Mouse (Mus musculus): ENCODE results near the gene Zdhhc20. TPM values are rescaled to one million over a fixed set of nuclear protein-coding genes. Genes with fewer than 3 reads are reported as not detected.
"Not testable (repeated sequence)": the region's sequence is repeated elsewhere in the genome, so short reads cannot be mapped to it uniquely, and the experiment has no call there.

The Zdhhc20 gene
- polyA plus RNA-seq, 1 experiment from 2014 or later, result 66.8 TPM

DNA sequence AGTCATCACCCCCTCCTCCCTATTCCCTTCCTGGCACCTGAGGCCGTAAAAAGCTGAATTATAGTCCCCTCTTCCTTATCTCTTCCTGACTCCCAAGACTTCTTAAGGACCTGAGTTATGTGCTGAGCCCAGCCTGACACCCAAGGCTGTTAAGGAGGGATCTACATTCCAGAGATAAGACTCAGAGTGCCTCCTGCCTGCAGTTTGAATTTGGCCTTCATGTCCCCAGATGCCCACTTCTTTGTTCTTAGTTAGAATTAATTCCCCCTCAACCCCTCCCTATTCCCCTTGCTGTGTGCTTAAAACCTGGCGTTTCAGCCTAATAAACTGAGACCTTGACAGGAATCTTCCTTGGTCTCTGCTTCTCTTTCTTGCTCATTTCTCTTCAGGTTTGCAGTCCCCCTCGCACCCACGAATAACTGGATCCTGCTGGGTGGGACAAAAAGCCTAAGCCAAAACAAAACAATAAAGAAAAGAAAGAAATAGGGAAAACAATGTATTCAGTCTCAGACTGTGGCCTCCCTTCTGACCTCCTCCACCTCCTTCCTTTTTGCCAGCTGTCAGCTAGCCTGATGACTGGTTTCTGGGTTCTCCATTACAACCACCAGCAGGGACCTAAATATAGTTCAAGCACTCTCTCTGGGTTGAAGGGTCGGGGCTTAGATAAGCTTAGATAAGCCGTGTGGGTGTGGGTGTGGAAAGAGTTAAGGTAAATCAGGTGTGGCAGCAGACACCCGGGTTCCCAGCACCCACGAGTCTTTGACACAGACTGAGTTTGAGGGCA, 6.2 kb upstream of the Zdhhc20 start:
- H3K4me3 ChIP-seq (ENCODE audit: low read length); H3K27ac ChIP-seq (ENCODE audit: low read depth, low read length); ATAC-seq (ENCODE audit: low FRiP score, low TSS enrichment); H3K27me3 ChIP-seq (ENCODE audit: control insufficient read depth, insufficient read depth, low read length); H3K4me1 ChIP-seq (ENCODE audit: control insufficient read depth, insufficient read depth, low read length); H3K9ac ChIP-seq (ENCODE audit: low read depth, low read length); H3K36me3 ChIP-seq (ENCODE audit: control insufficient read depth, insufficient read depth, low read length); H3K9me3 ChIP-seq (ENCODE audit: control insufficient read depth, low read length); H3K4me2 ChIP-seq (replicated peaks; ENCODE audit: low read depth, low read length): not testable (repeated sequence)
- WGBS, result 73% methylated on average over 8 of the region's 8 CpGs

- ATAC-seq (ENCODE audit: low FRiP score, low TSS enrichment), result no peak
- Histone ChIP-seq H3K4me3 (ENCODE audit: low read length) (no peak overlapping the region), H3K27ac (ENCODE audit: low read depth, low read length) (no peak overlapping the region), H3K4me2 (replicated peaks; ENCODE audit: low read depth, low read length) (no peak overlapping the region), H3K9ac (ENCODE audit: low read depth, low read length) (no peak overlapping the region), H3K36me3 (ENCODE audit: control insufficient read depth, insufficient read depth, low read length) (no peaks in the 10 kb centered on the region), H3K4me1 (ENCODE audit: control insufficient read depth, insufficient read depth, low read length) (no peaks in the 10 kb centered on the region), H3K9me3 (ENCODE audit: control insufficient read depth, low read length) (no peaks in the 10 kb centered on the region), H3K27me3 (ENCODE audit: control insufficient read depth, insufficient read depth, low read length) (no peaks in the 10 kb centered on the region)
- 89% methylated on average over 2 of the region's 2 CpGs for WGBS
Measured at GRCm38 (mm10) chr14:57894346-57894745, 4.3 kb upstream of the Zdhhc20 start.

- Histone ChIP-seq H3K27ac (ENCODE audit: low read depth, low read length) (no peak overlapping the region), H3K4me3 (ENCODE audit: low read length) (no peak overlapping the region), H3K9me3 (ENCODE audit: control insufficient read depth, low read length) (no peaks in the 10 kb centered on the region), H3K36me3 (ENCODE audit: control insufficient read depth, insufficient read depth, low read length) (no peaks in the 10 kb centered on the region), H3K27me3 (ENCODE audit: control insufficient read depth, insufficient read depth, low read length) (no peaks in the 10 kb centered on the region), H3K4me1 (ENCODE audit: control insufficient read depth, insufficient read depth, low read length) (0 out of 2 replicates have a peak, but pooled peaks cover 3% of the 10 kb centered on the region), H3K4me2 (replicated peaks; ENCODE audit: low read depth, low read length) (no peak overlapping the region), H3K9ac (ENCODE audit: low read depth, low read length) (no peak overlapping the region)
- no peak for ATAC-seq (ENCODE audit: low FRiP score, low TSS enrichment)
- 88% methylated on average over 1 of the region's 1 CpGs for WGBS
Measured at GRCm38 (mm10) chr14:57892961-57893360, 2.9 kb upstream of the Zdhhc20 start.

GRCm38 (mm10) chr14:57889541-57890010, 500 bp downstream of the Zdhhc20 start:
- WGBS, result under 1% methylated on average over 33 of the region's 37 CpGs

DNA sequence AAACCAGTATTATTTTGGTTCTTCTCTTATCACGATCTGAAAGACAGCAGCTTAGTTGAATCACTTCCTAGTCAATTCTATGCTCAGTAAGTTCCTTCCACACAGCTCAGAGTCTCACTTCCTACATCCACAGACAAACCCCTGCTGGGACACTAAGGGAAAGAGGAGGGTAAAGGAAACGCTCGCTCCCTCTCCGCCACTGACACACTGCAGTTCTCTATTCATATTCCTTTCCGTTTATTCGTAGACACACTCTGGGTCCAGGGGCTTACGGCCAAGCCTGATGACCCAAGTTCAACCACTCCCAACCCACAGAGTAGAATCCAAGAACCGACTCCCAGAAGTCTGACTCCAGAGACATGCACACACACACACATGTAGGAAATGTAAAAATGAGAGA, 2.9 kb downstream of the Zdhhc20 start:
- H3K4me3 ChIP-seq (ENCODE audit: low read length), result no peak overlapping the region
- ATAC-seq (ENCODE audit: low FRiP score, low TSS enrichment), result no peak
- no peaks in the 10 kb centered on the region for H3K36me3 ChIP-seq (ENCODE audit: control insufficient read depth, insufficient read depth, low read length)
- no peak overlapping the region for H3K9ac ChIP-seq (ENCODE audit: low read depth, low read length)
- H3K4me1 ChIP-seq (ENCODE audit: control insufficient read depth, insufficient read depth, low read length), result peaks cover 11% of the 10 kb centered on the region; the same call in 1 of the 2 replicates
- H3K9me3 ChIP-seq (ENCODE audit: control insufficient read depth, low read length), result no peaks in the 10 kb centered on the region
- no peaks in the 10 kb centered on the region for H3K27me3 ChIP-seq (ENCODE audit: control insufficient read depth, insufficient read depth, low read length)
- H3K4me2 ChIP-seq (replicated peaks; ENCODE audit: low read depth, low read length), result no peak overlapping the region
- 74% methylated on average over 8 of the region's 8 CpGs for WGBS
- H3K27ac ChIP-seq (ENCODE audit: low read depth, low read length), result no peak overlapping the region

More at GRCm38 (mm10) chr14:57889541-57890010, 500 bp downstream of the Zdhhc20 start:
- Histone ChIP-seq H3K36me3 (ENCODE audit: control insufficient read depth, insufficient read depth, low read length) (no peaks in the 10 kb centered on the region), H3K9me3 (ENCODE audit: control insufficient read depth, low read length) (no peaks in the 10 kb centered on the region), H3K4me1 (ENCODE audit: control insufficient read depth, insufficient read depth, low read length) (0 out of 2 replicates have a peak, but pooled peaks cover 4% of the 10 kb centered on the region), H3K4me3 (ENCODE audit: low read length) (peak overlapping the region; percentile 79), H3K27ac (ENCODE audit: low read depth, low read length) (peak overlapping the region; percentile 89), H3K4me2 (replicated peaks; ENCODE audit: low read depth, low read length) (peak overlapping the region; percentile 58), H3K27me3 (ENCODE audit: control insufficient read depth, insufficient read depth, low read length) (no peaks in the 10 kb centered on the region), H3K9ac (ENCODE audit: low read depth, low read length) (peak overlapping the region; percentile 92)
- peak; percentile 7; the same call in 1 of the 2 replicates for ATAC-seq (ENCODE audit: low FRiP score, low TSS enrichment)

DNA sequence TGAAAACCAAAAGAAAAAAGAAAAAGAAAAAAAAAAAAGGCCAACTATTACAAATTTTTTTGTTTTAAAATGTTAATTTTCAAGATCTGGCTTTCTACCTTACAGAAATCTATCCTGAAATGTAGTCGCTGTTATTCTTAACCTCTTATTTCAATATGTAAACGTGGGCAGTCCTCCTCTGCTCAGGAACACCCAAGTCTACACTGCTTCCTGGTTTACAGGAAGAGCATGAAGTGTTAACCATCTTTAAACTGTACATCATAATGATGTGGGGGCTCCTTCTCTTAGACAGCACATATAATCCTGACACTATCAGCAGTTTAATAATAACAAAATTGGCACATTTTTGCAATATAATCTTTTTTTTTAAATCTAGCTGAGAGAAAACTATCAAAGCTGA, 4.0 kb downstream of the Zdhhc20 start:
- Histone ChIP-seq H3K27me3 (ENCODE audit: control insufficient read depth, insufficient read depth, low read length) (no peaks in the 10 kb centered on the region), H3K9ac (ENCODE audit: low read depth, low read length) (no peak overlapping the region), H3K9me3 (ENCODE audit: control insufficient read depth, low read length) (no peaks in the 10 kb centered on the region), H3K4me2 (replicated peaks; ENCODE audit: low read depth, low read length) (no peak overlapping the region), H3K36me3 (ENCODE audit: control insufficient read depth, insufficient read depth, low read length) (no peaks in the 10 kb centered on the region), H3K4me1 (ENCODE audit: control insufficient read depth, insufficient read depth, low read length) (peaks cover 13% of the 10 kb centered on the region; the same call in 1 of the 2 replicates), H3K4me3 (ENCODE audit: low read length) (no peak overlapping the region), H3K27ac (ENCODE audit: low read depth, low read length) (no peak overlapping the region)
- no peak for ATAC-seq (ENCODE audit: low FRiP score, low TSS enrichment)
- 94% methylated on average over 2 of the region's 2 CpGs for WGBS

DNA sequence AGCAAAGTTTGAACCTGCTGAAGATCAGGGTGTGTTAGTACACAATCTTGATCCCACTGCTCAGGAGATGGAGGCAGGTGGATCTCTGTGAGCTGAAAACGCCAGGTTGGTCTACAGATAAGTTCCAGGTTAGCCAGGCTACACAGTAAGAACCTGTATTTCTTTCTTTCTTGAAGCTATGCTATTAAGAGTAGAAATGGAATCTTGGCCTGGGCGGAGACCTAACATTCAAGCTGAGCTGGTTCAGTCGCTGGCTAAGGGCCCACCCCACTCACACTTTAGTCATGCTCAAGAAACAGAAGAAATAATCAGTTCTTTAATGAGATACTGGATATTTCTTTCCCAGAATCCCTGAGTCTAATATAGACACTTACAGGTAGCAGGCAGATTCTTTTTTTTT, 6.7 kb downstream of the Zdhhc20 start:
- ATAC-seq (ENCODE audit: low FRiP score, low TSS enrichment), result no peak
- Histone ChIP-seq H3K4me1 (ENCODE audit: control insufficient read depth, insufficient read depth, low read length) (peaks cover 13% of the 10 kb centered on the region; the same call in 1 of the 2 replicates), H3K9ac (ENCODE audit: low read depth, low read length) (no peak overlapping the region), H3K27ac (ENCODE audit: low read depth, low read length) (no peak overlapping the region), H3K36me3 (ENCODE audit: control insufficient read depth, insufficient read depth, low read length) (no peaks in the 10 kb centered on the region), H3K27me3 (ENCODE audit: control insufficient read depth, insufficient read depth, low read length) (no peaks in the 10 kb centered on the region), H3K9me3 (ENCODE audit: control insufficient read depth, low read length) (no peaks in the 10 kb centered on the region), H3K4me2 (replicated peaks; ENCODE audit: low read depth, low read length) (no peak overlapping the region), H3K4me3 (ENCODE audit: low read length) (no peak overlapping the region)
- 82% methylated on average over 3 of the region's 3 CpGs for WGBS

- Histone ChIP-seq H3K4me3 (ENCODE audit: low read length) (no peak overlapping the region), H3K9me3 (ENCODE audit: control insufficient read depth, low read length) (no peaks in the 10 kb centered on the region), H3K9ac (ENCODE audit: low read depth, low read length) (no peak overlapping the region), H3K4me2 (replicated peaks; ENCODE audit: low read depth, low read length) (no peak overlapping the region), H3K27me3 (ENCODE audit: control insufficient read depth, insufficient read depth, low read length) (no peaks in the 10 kb centered on the region), H3K36me3 (ENCODE audit: control insufficient read depth, insufficient read depth, low read length) (no peaks in the 10 kb centered on the region), H3K4me1 (ENCODE audit: control insufficient read depth, insufficient read depth, low read length) (peaks cover 9% of the 10 kb centered on the region; the same call in 1 of the 2 replicates), H3K27ac (ENCODE audit: low read depth, low read length) (no peak overlapping the region; the same call in 1 of the 2 replicates)
- WGBS, result 52% methylated on average over 4 of the region's 4 CpGs
- ATAC-seq (ENCODE audit: low FRiP score, low TSS enrichment), result no peak
Measured at GRCm38 (mm10) chr14:57882720-57883119, 7.4 kb downstream of the Zdhhc20 start.

DNA sequence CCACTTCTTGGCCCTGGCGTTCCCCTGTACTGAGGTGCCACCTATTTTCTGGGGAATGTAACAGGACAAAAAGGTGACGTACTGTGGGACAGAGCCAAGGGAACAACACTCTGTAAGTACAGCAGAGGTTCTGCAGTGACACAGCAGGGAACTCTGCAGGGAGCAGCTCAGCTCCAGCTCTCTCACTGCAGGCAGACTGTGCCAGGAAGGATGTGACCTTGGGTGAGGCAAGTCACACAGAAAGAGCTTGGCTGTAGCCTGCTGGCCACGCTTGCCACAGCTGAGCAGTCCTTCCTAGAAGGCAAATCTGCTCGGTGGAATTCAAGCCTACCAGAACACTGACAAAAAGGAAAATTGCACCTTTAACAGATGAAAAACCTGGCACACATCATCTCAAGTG, 8.3 kb downstream of the Zdhhc20 start:
- WGBS, result 56% methylated on average over 4 of the region's 4 CpGs
- no peaks in the 10 kb centered on the region for H3K36me3 ChIP-seq (ENCODE audit: control insufficient read depth, insufficient read depth, low read length)
- no peak overlapping the region for H3K4me3 ChIP-seq (ENCODE audit: low read length)
- no peak overlapping the region for H3K4me2 ChIP-seq (replicated peaks; ENCODE audit: low read depth, low read length)
- no peak for ATAC-seq (ENCODE audit: low FRiP score, low TSS enrichment)
- H3K9ac ChIP-seq (ENCODE audit: low read depth, low read length), result no peak overlapping the region
- peak overlapping the region; percentile 42; the same call in 1 of the 2 replicates for H3K27ac ChIP-seq (ENCODE audit: low read depth, low read length)
- no peaks in the 10 kb centered on the region for H3K9me3 ChIP-seq (ENCODE audit: control insufficient read depth, low read length)
- peaks cover 9% of the 10 kb centered on the region; the same call in 1 of the 2 replicates for H3K4me1 ChIP-seq (ENCODE audit: control insufficient read depth, insufficient read depth, low read length)
- H3K27me3 ChIP-seq (ENCODE audit: control insufficient read depth, insufficient read depth, low read length), result no peaks in the 10 kb centered on the region
